In the genomic region with DNA sequence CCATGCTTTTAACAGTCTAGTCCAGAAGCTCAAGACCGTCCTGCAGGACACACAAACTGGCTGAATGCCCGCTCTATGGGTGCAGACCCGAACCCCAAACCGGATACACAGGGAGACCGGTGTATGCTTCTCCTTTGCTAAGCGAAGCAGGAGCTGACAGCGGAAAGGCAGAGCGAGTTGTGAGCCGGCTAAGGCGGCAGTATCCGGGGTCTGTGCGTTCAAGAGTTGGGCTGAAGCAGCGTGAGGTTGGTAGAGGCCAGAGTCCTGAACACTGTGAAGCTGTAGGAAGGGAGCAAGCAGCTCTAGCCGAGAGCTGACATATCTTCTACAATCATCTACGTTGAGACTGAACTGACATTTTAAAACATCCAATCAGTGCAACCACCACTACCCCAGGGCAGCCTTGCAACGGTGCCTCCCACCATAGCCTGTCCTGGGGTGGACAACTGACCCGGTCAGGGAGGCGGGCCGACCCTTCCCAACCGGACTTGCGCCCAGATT, we compare ENCODE assay signal across 8 mouse cellular contexts. TPM values are rescaled to one million over a fixed set of nuclear protein-coding genes. Genes with fewer than 3 reads are reported as not detected.
DNase-seq lines count a peak whose midpoint lies in the region; ATAC-seq and TF ChIP-seq lines count a peak whose summit lies in the region.

No protein-coding gene starts in this region.

- peak overlapping the region; percentile 81 for H3K4me2 ChIP-seq in heart, postnatal 0 days (ENCODE audit: low read depth, low read length)
- H3K4me2 ChIP-seq in limb, embryonic 15.5 days: peak overlapping the region; percentile 85
- peak overlapping the region; percentile 90 for H3K4me2 ChIP-seq in midbrain, postnatal 0 days (ENCODE audit: low read depth, low read length, poor library complexity, severe bottlenecking)

- peak overlapping the region; percentile 98 for H3K27ac ChIP-seq in heart, postnatal 0 days (ENCODE audit: low read depth)
- H3K27ac ChIP-seq in limb, embryonic 15.5 days: peak overlapping the region; percentile 98
- peak overlapping the region; percentile 96 for H3K27ac ChIP-seq in midbrain, postnatal 0 days (ENCODE audit: low read depth, low read length)

- H3K4me1 ChIP-seq in heart, postnatal 0 days (ENCODE audit: control insufficient read depth, insufficient read depth): 0 out of 2 replicates have a peak, but pooled peaks cover 5% of the 10 kb centered on the region
- peaks cover 13% of the 10 kb centered on the region for H3K4me1 ChIP-seq in limb, embryonic 15.5 days
- H3K4me1 ChIP-seq in midbrain, postnatal 0 days (ENCODE audit: insufficient read depth, low read length): no peaks in the 10 kb centered on the region; the same call in 1 of the 2 replicates

- peak overlapping the region; percentile 60 for H3K9ac ChIP-seq in heart, postnatal 0 days (replicated peaks; ENCODE audit: low read depth, low read length)
- peak overlapping the region; percentile 44 for H3K9ac ChIP-seq in limb, embryonic 15.5 days
- H3K9ac ChIP-seq in midbrain, postnatal 0 days (replicated peaks; ENCODE audit: low read length, poor library complexity, severe bottlenecking): peak overlapping the region; percentile 67

- peak overlapping the region; percentile 73 for H3K4me3 ChIP-seq in heart, postnatal 0 days (ENCODE audit: low read depth, low read length)
- peak overlapping the region; percentile 64 for H3K4me3 ChIP-seq in limb, embryonic 15.5 days
- H3K4me3 ChIP-seq in midbrain, postnatal 0 days (ENCODE audit: low read depth, low read length): peak overlapping the region; percentile 67

- no peak for TF ChIP-seq EP300 in heart, postnatal 0 days (IDR thresholded peaks at IDR 0.05; ENCODE audit: low read depth)

- ATAC-seq in heart, postnatal 0 days (ENCODE audit: insufficient read depth, low read depth): no peak; the same call in 1 of the 2 replicates
- no peak; the same call in none of the 2 replicates for ATAC-seq in limb, embryonic 15.5 days (ENCODE audit: insufficient number of reproducible peaks, low FRiP score, low TSS enrichment, low read depth)
- ATAC-seq in midbrain, postnatal 0 days (ENCODE audit: low FRiP score): no peak; the same call in 1 of the 2 replicates

- under 1% methylated on average over 21 of the region's 21 CpGs for WGBS in heart, postnatal 0 days
- WGBS in limb, embryonic 15.5 days: 3% methylated on average over 21 of the region's 21 CpGs
- under 1% methylated on average over 21 of the region's 21 CpGs for WGBS in midbrain, postnatal 0 days

- TF ChIP-seq CTCF in heart, postnatal 0 days (IDR thresholded peaks at IDR 0.05; ENCODE audit: low read depth): no peak
- no peak for TF ChIP-seq CTCF in midbrain, postnatal 0 days (IDR thresholded peaks at IDR 0.05)

- DNase-seq in embryo, embryonic 11 days: peak; percentile 53
- no peak for DNase-seq in embryo, embryonic 10.5 days (ENCODE audit: low spot score)
- DNase-seq in right cerebral cortex, postnatal 36 days (ENCODE audit: low spot score in 2 of 2): peak; percentile 20 to 23
- no peak for DNase-seq in right cerebral cortex, adult 18-20 months
- no peak for DNase-seq in heart, postnatal 0 days (ENCODE audit: low spot score)
- DNase-seq in midbrain, postnatal 0 days (ENCODE audit: low spot score): peak; percentile 13
- DNase-seq in thymus, postnatal 36 days: peak; percentile 64 to 73

- H3K9me3 ChIP-seq in heart, postnatal 0 days (replicated peaks; ENCODE audit: control insufficient read depth, low read length): no peaks in the 10 kb centered on the region
- no peaks in the 10 kb centered on the region for H3K9me3 ChIP-seq in limb, embryonic 15.5 days
- no peaks in the 10 kb centered on the region for H3K9me3 ChIP-seq in midbrain, postnatal 0 days (ENCODE audit: low read length)

- no peaks in the 10 kb centered on the region for H3K27me3 ChIP-seq in heart, postnatal 0 days (ENCODE audit: control insufficient read depth, insufficient read depth, low read length)
- H3K27me3 ChIP-seq in limb, embryonic 15.5 days: no peaks in the 10 kb centered on the region
- H3K27me3 ChIP-seq in midbrain, postnatal 0 days (ENCODE audit: insufficient read depth, low read length): no peaks in the 10 kb centered on the region

- H3K36me3 ChIP-seq in heart, postnatal 0 days (replicated peaks; ENCODE audit: control insufficient read depth, insufficient read depth, low read length): peaks cover 30% of the 10 kb centered on the region
- peaks cover 34% of the 10 kb centered on the region for H3K36me3 ChIP-seq in limb, embryonic 15.5 days
- H3K36me3 ChIP-seq in midbrain, postnatal 0 days (ENCODE audit: insufficient read depth, low read length): peaks cover 15% of the 10 kb centered on the region

RNA-seq across cellular contexts. Expression of gene Uvssa, which starts 0.5 kb away (rescaled TPM):
- 2.2 and 5.5 TPM in 2 replicates for total RNA-seq in heart, postnatal 0 days (2014; rRNA removed; ENCODE audit: low replicate concordance)
- polyA plus RNA-seq in heart, postnatal 0 days (2015; fragmentation: Nextera tagmentation; extraction: Ambion mirVana): 3.5 and 3.7 TPM in 2 replicates
- polyA plus RNA-seq in limb, embryonic 15.5 days (2015; fragmentation: Nextera tagmentation; extraction: Ambion mirVana): 10.3 and 10.6 TPM in 2 replicates
- 9.5 and 11.8 TPM in 2 replicates for total RNA-seq in midbrain, postnatal 0 days (2014; rRNA removed)
- 7.7 and 9.5 TPM in 2 replicates for polyA plus RNA-seq in midbrain, postnatal 0 days (2015; fragmentation: Nextera tagmentation; extraction: Ambion mirVana)

RNA-seq across cellular contexts. Expression of gene Maea, which starts 42.5 kb away (rescaled TPM):
- 166 and 168 TPM in 2 replicates for total RNA-seq in heart, postnatal 0 days (2014; rRNA removed; ENCODE audit: low replicate concordance)
- 122 and 127 TPM in 2 replicates for polyA plus RNA-seq in heart, postnatal 0 days (2015; fragmentation: Nextera tagmentation; extraction: Ambion mirVana)
- polyA plus RNA-seq in limb, embryonic 15.5 days (2015; fragmentation: Nextera tagmentation; extraction: Ambion mirVana): 114 and 119 TPM in 2 replicates
- total RNA-seq in midbrain, postnatal 0 days (2014; rRNA removed): 136 and 137 TPM in 2 replicates
- 122 and 129 TPM in 2 replicates for polyA plus RNA-seq in midbrain, postnatal 0 days (2015; fragmentation: Nextera tagmentation; extraction: Ambion mirVana)

RNA-seq across cellular contexts. Expression of gene Nkx1-1, which starts 55.9 kb away (rescaled TPM):
- not detected in 2 replicates for total RNA-seq in heart, postnatal 0 days (2014; rRNA removed; ENCODE audit: low replicate concordance)
- not detected in 2 replicates for polyA plus RNA-seq in heart, postnatal 0 days (2015; fragmentation: Nextera tagmentation; extraction: Ambion mirVana)
- not detected in 2 replicates for polyA plus RNA-seq in limb, embryonic 15.5 days (2015; fragmentation: Nextera tagmentation; extraction: Ambion mirVana)
- 0.60 and 1.0 TPM in 2 replicates for total RNA-seq in midbrain, postnatal 0 days (2014; rRNA removed)
- 0.18 TPM in 1 of 2 replicates, not detected in the other for polyA plus RNA-seq in midbrain, postnatal 0 days (2015; fragmentation: Nextera tagmentation; extraction: Ambion mirVana)

Comparison
In these comparisons a context has a peak if more than half of its experiments do, and no peak if none do; other contexts are left out.
1. DNase-seq: peak in embryo, embryonic 11 days (single experiment), right cerebral cortex, postnatal 36 days (2 of 2), midbrain, postnatal 0 days (single experiment) and thymus, postnatal 36 days (2 of 2); none in embryo, embryonic 10.5 days (single experiment), right cerebral cortex, adult 18-20 months (single experiment) and heart, postnatal 0 days (single experiment).
2. Peak in every context shown above with its lines, with median percentiles within 50 percentile points of each other: H3K27ac ChIP-seq, H3K4me2 ChIP-seq, H3K4me3 ChIP-seq and H3K9ac ChIP-seq.